Mouse (Mus musculus): ENCODE measurements around the gene Impdh1. TPM values are rescaled to one million over a fixed set of nuclear protein-coding genes. Genes with fewer than 3 reads are reported as not detected.

The Impdh1 gene
- polyA plus RNA-seq, 1 experiment from 2014 or later, result 11.7 TPM

- no peaks in the 10 kb centered on the region; the same call in 1 of the 2 replicates for H3K36me3 ChIP-seq (ENCODE audit: control insufficient read depth, insufficient read depth)
- no peak overlapping the region for H3K4me2 ChIP-seq (replicated peaks; ENCODE audit: low read depth)
- no peak overlapping the region for H3K27ac ChIP-seq (ENCODE audit: low read depth, low read length)
- no peaks in the 10 kb centered on the region for H3K9me3 ChIP-seq (ENCODE audit: control insufficient read depth)
- no peak overlapping the region for H3K9ac ChIP-seq (ENCODE audit: low read depth, low read length)
- no peaks in the 10 kb centered on the region for H3K27me3 ChIP-seq (replicated peaks; ENCODE audit: control insufficient read depth, insufficient read depth, low read length)
- H3K4me1 ChIP-seq (replicated peaks; ENCODE audit: control insufficient read depth, insufficient read depth, low read length), result peaks cover 3% of the 10 kb centered on the region; the same call in 1 of the 2 replicates
- TF ChIP-seq CTCF (IDR thresholded peaks at IDR 0.05; ENCODE audit: low read depth), result no peak
- H3K4me3 ChIP-seq (ENCODE audit: low read depth, low read length), result no peak overlapping the region
- 76% methylated on average over 5 of the region's 5 CpGs for WGBS
- 0 out of 2 replicates have a peak, but pooled peaks have one; percentile 14 for ATAC-seq
Observed at GRCm38 (mm10) chr6:29195846-29196698, 20.1 kb downstream of the Impdh1 start.

GRCm38 (mm10) chr6:29195146-29195545 is 21.0 kb downstream of the Impdh1 start:
- H3K4me3 ChIP-seq (ENCODE audit: low read depth, low read length), result no peak overlapping the region
- H3K9ac ChIP-seq (ENCODE audit: low read depth, low read length), result no peak overlapping the region
- no peak for ATAC-seq
- H3K27ac ChIP-seq (ENCODE audit: low read depth, low read length), result no peak overlapping the region
- H3K27me3 ChIP-seq (replicated peaks; ENCODE audit: control insufficient read depth, insufficient read depth, low read length), result no peaks in the 10 kb centered on the region
- TF ChIP-seq CTCF (IDR thresholded peaks at IDR 0.05; ENCODE audit: low read depth), result no peak
- H3K4me1 ChIP-seq (replicated peaks; ENCODE audit: control insufficient read depth, insufficient read depth, low read length), result peaks cover 3% of the 10 kb centered on the region; the same call in 1 of the 2 replicates
- H3K9me3 ChIP-seq (ENCODE audit: control insufficient read depth), result no peaks in the 10 kb centered on the region
- 75% methylated on average over 5 of the region's 5 CpGs for WGBS
- no peaks in the 10 kb centered on the region for H3K36me3 ChIP-seq (ENCODE audit: control insufficient read depth, insufficient read depth)
- no peak overlapping the region for H3K4me2 ChIP-seq (replicated peaks; ENCODE audit: low read depth)

GRCm38 (mm10) chr6:29193961-29194750 is 22.0 kb downstream of the Impdh1 start:
- H3K9ac ChIP-seq (ENCODE audit: low read depth, low read length), result no peak overlapping the region
- WGBS, result 51% methylated on average over 15 of the region's 15 CpGs
- no peaks in the 10 kb centered on the region for H3K27me3 ChIP-seq (replicated peaks; ENCODE audit: control insufficient read depth, insufficient read depth, low read length)

GRCm38 (mm10) chr6:29187936-29188335 is 28.2 kb downstream of the Impdh1 start:
- no peaks in the 10 kb centered on the region for H3K4me1 ChIP-seq (replicated peaks; ENCODE audit: control insufficient read depth, insufficient read depth, low read length)
- H3K4me2 ChIP-seq (replicated peaks; ENCODE audit: low read depth), result no peak overlapping the region
- H3K27ac ChIP-seq (ENCODE audit: low read depth, low read length), result no peak overlapping the region
- H3K27me3 ChIP-seq (replicated peaks; ENCODE audit: control insufficient read depth, insufficient read depth, low read length), result no peaks in the 10 kb centered on the region
- H3K9ac ChIP-seq (ENCODE audit: low read depth, low read length), result no peak overlapping the region
- no peak overlapping the region for H3K4me3 ChIP-seq (ENCODE audit: low read depth, low read length)
- H3K9me3 ChIP-seq (ENCODE audit: control insufficient read depth), result no peaks in the 10 kb centered on the region
- ATAC-seq, result no peak
- no peaks in the 10 kb centered on the region for H3K36me3 ChIP-seq (ENCODE audit: control insufficient read depth, insufficient read depth)
- 55% methylated on average over 1 of the region's 1 CpGs for WGBS
- TF ChIP-seq CTCF (IDR thresholded peaks at IDR 0.05; ENCODE audit: low read depth), result no peak

More at GRCm38 (mm10) chr6:29193961-29194750, 22.0 kb downstream of the Impdh1 start:
- H3K27ac ChIP-seq (ENCODE audit: low read depth, low read length), result no peak overlapping the region
- H3K36me3 ChIP-seq (ENCODE audit: control insufficient read depth, insufficient read depth), result no peaks in the 10 kb centered on the region
- no peaks in the 10 kb centered on the region for H3K9me3 ChIP-seq (ENCODE audit: control insufficient read depth)
- H3K4me3 ChIP-seq (ENCODE audit: low read depth, low read length), result no peak overlapping the region
- H3K4me2 ChIP-seq (replicated peaks; ENCODE audit: low read depth), result no peak overlapping the region
- H3K4me1 ChIP-seq (replicated peaks; ENCODE audit: control insufficient read depth, insufficient read depth, low read length), result peaks cover 3% of the 10 kb centered on the region; the same call in 1 of the 2 replicates
- TF ChIP-seq CTCF (IDR thresholded peaks at IDR 0.05; ENCODE audit: low read depth), result no peak
- ATAC-seq, result no peak

DNA sequence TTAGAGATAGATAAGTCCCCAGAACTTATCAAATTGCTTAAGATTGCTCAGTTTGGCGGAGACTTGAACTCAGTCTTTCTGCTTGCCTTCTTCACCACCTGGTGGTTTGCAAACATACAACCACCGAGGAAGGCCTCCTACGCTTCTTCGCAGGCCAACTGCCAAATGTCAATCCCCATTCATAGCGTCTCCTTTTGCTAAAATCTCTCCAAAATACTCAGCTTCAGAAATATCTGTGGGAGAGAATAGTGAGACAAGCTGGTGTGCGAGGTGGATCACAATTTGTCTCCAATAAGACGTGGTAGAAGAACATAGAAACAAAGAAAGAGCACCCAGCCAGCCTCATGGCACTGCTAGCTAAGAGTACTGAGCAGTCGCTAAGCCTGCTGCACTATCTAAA is 36.3 kb downstream of the Impdh1 start:
- peaks cover 36% of the 10 kb centered on the region for H3K27me3 ChIP-seq (replicated peaks; ENCODE audit: control insufficient read depth, insufficient read depth, low read length)
- ATAC-seq, result no peak
- no peak overlapping the region for H3K27ac ChIP-seq (ENCODE audit: low read depth, low read length)
- H3K9me3 ChIP-seq (ENCODE audit: control insufficient read depth), result no peaks in the 10 kb centered on the region
- no peak overlapping the region for H3K9ac ChIP-seq (ENCODE audit: low read depth, low read length)
- no peak for TF ChIP-seq CTCF (IDR thresholded peaks at IDR 0.05; ENCODE audit: low read depth)
- H3K4me1 ChIP-seq (replicated peaks; ENCODE audit: control insufficient read depth, insufficient read depth, low read length), result no peaks in the 10 kb centered on the region
- peak overlapping the region; percentile 52; the same call in 1 of the 2 replicates for H3K4me3 ChIP-seq (ENCODE audit: low read depth, low read length)
- H3K36me3 ChIP-seq (ENCODE audit: control insufficient read depth, insufficient read depth), result no peaks in the 10 kb centered on the region
- peak overlapping the region; percentile 98 for H3K4me2 ChIP-seq (replicated peaks; ENCODE audit: low read depth)
- 58% methylated on average over 8 of the region's 8 CpGs for WGBS
